Mouse (Mus musculus) hindbrain, embryonic 10.5 days (tissue): Measurements from ENCODE around the gene Osbpl10. TPM values are rescaled to one million over a fixed set of nuclear protein-coding genes. Genes with fewer than 3 reads are reported as not detected.
"Not testable (repeated sequence)": the region's sequence is repeated elsewhere in the genome, so short reads cannot be mapped to it uniquely, and the experiment has no call there.

Source experiments
- DNase-seq: peaks from one replicate; pipeline ENCODE4 v3.0.0-alpha.2; 2017; ENCODE audit warnings: low spot score
- H3K27ac ChIP-seq: fragments of 300-500 bp; sonication (generic); 2 replicates; pipeline ENCODE4 v1.5.1; 2016; ENCODE audit warnings: mild to moderate bottlenecking, moderate library complexity
- H3K27me3 ChIP-seq: fragments of 300-500 bp; sonication (generic); 2 replicates; pipeline ENCODE4 v1.6.1; 2016; ENCODE audit warnings: mild to moderate bottlenecking; ENCODE audit not compliant: poor library complexity, insufficient read depth, severe bottlenecking
- H3K36me3 ChIP-seq: fragments of 300-500 bp; sonication (generic); 2 replicates; pipeline ENCODE4 v1.6.1; 2016; ENCODE audit warnings: mild to moderate bottlenecking, moderate library complexity
- H3K4me1 ChIP-seq: fragments of 300-500 bp; sonication (generic); replicated peaks from 2 replicates; pipeline ENCODE4 v1.6.1; 2016; ENCODE audit warnings: mild to moderate bottlenecking
- H3K4me3 ChIP-seq: fragments of 300-500 bp; sonication (generic); 2 replicates; pipeline ENCODE4 v1.5.1; 2016; ENCODE audit warnings: mild to moderate bottlenecking, moderate library complexity
- H3K9me3 ChIP-seq: fragments of 300-500 bp; sonication (generic); 2 replicates; pipeline ENCODE4 v1.6.1; 2016; ENCODE audit warnings: mild to moderate bottlenecking, moderate library complexity
- WGBS: fragments of 180-500 bp; shearing (Covaris S2); methylation state at CpG from one replicate; pipeline ENCODE4 v1.1.7; 2016; 5-methylcytosine and 5-hydroxymethylcytosine counted together
- polyA plus RNA-seq: library from polyadenylated mRNA; unstranded; fragments of >200 nt; fragmentation: Nextera tagmentation; extraction: Ambion mirVana; gene quantifications from 2 replicates; pipeline ENCODE4 v1.2.1, GENCODE M21; 2016

The Osbpl10 gene
- polyA plus RNA-seq, 1 experiment from 2014 or later, result 1.6 TPM

- Histone ChIP-seq H3K36me3 (peaks cover 81% of the 10 kb centered on the region), H3K4me3 (no peak overlapping the region), H3K27me3 (no peaks in the 10 kb centered on the region), H3K4me1 (no peaks in the 10 kb centered on the region), H3K9me3 (no peaks in the 10 kb centered on the region), H3K27ac (no peak overlapping the region)
- WGBS, result 91% methylated on average over 8 of the region's 8 CpGs
- no peak for DNase-seq
These were observed 283.1 kb downstream of the Osbpl10 start for GRCm38 (mm10) chr9:115261456-115261855.

GRCm38 (mm10) chr9:115261896-115262295 lies 283.5 kb downstream of the Osbpl10 start:
- no peak overlapping the region for H3K4me3 ChIP-seq
- WGBS, result 83% methylated on average over 5 of the region's 5 CpGs
- H3K27me3 ChIP-seq, result no peaks in the 10 kb centered on the region
- DNase-seq, result no peak
- H3K9me3 ChIP-seq, result no peaks in the 10 kb centered on the region
- no peaks in the 10 kb centered on the region for H3K4me1 ChIP-seq
- no peak overlapping the region for H3K27ac ChIP-seq
- H3K36me3 ChIP-seq, result peaks cover 79% of the 10 kb centered on the region

- 93% methylated on average over 3 of the region's 3 CpGs for WGBS
- no peak for DNase-seq
- Histone ChIP-seq H3K36me3 (peaks cover 60% of the 10 kb centered on the region), H3K27ac (no peak overlapping the region), H3K4me1 (no peaks in the 10 kb centered on the region), H3K4me3 (no peak overlapping the region), H3K9me3 (no peaks in the 10 kb centered on the region), H3K27me3 (no peaks in the 10 kb centered on the region)
These were observed 293.2 kb downstream of the Osbpl10 start for GRCm38 (mm10) chr9:115271556-115271955.

- DNase-seq, H3K9me3 ChIP-seq, H3K4me3 ChIP-seq, H3K27ac ChIP-seq, H3K27me3 ChIP-seq, H3K4me1 ChIP-seq: not testable (repeated sequence)
- 94% methylated on average over 5 of the region's 5 CpGs for WGBS
- H3K36me3 ChIP-seq, result peaks cover 58% of the 10 kb centered on the region
These were observed 294.1 kb downstream of the Osbpl10 start for GRCm38 (mm10) chr9:115272451-115272850.

- H3K36me3 ChIP-seq, result peaks cover 63% of the 10 kb centered on the region
- no peaks in the 10 kb centered on the region for H3K27me3 ChIP-seq
- no peaks in the 10 kb centered on the region for H3K9me3 ChIP-seq
- no peak overlapping the region for H3K27ac ChIP-seq
- H3K4me3 ChIP-seq, result no peak overlapping the region
- WGBS, result 96% methylated on average over 7 of the region's 7 CpGs
- DNase-seq, result no peak
- H3K4me1 ChIP-seq, result no peaks in the 10 kb centered on the region
These were observed 294.8 kb downstream of the Osbpl10 start for GRCm38 (mm10) chr9:115273095-115273649.

- Histone ChIP-seq H3K27me3 (no peaks in the 10 kb centered on the region), H3K27ac (no peak overlapping the region), H3K36me3 (peaks cover 77% of the 10 kb centered on the region), H3K9me3 (no peaks in the 10 kb centered on the region), H3K4me3 (no peak overlapping the region), H3K4me1 (no peaks in the 10 kb centered on the region)
- no peak for DNase-seq
- 87% methylated on average over 6 of the region's 6 CpGs for WGBS
These were observed 296.4 kb downstream of the Osbpl10 start for GRCm38 (mm10) chr9:115274806-115275205.

GRCm38 (mm10) chr9:115278641-115279040 lies 300.3 kb downstream of the Osbpl10 start:
- 100% methylated on average over 1 of the region's 1 CpGs for WGBS
- peaks cover 75% of the 10 kb centered on the region for H3K36me3 ChIP-seq

More at GRCm38 (mm10) chr9:115278641-115279040, 300.3 kb downstream of the Osbpl10 start:
- Histone ChIP-seq H3K27ac (no peak overlapping the region), H3K9me3 (no peaks in the 10 kb centered on the region), H3K4me1 (peaks cover 13% of the 10 kb centered on the region; the same call in 1 of the 2 replicates), H3K27me3 (no peaks in the 10 kb centered on the region), H3K4me3 (no peak overlapping the region)
- no peak for DNase-seq

Other genes starting within 250 kb of the Osbpl10 start
- 23.8 and 30.0 TPM in 2 replicates for gene Cmtm6, start 247.5 kb upstream of the Osbpl10 start, polyA plus RNA-seq
- gene Cmtm7, start 196.7 kb upstream of the Osbpl10 start, polyA plus RNA-seq, result 96.0 and 108 TPM in 2 replicates
- 31.7 and 35.3 TPM in 2 replicates for gene Cmtm8, start 134.4 kb upstream of the Osbpl10 start, polyA plus RNA-seq
- gene Gpd1l, start 44.6 kb upstream of the Osbpl10 start, polyA plus RNA-seq, result 14.3 and 16.0 TPM in 2 replicates
- gene Rps27rt, start 4.2 kb downstream of the Osbpl10 start, polyA plus RNA-seq, result 272 TPM in 2 replicates